Mouse (Mus musculus) embryonic facial prominence, embryonic 14.5 days (tissue): ENCODE results near the gene Cd8b1. TPM values are rescaled to one million over a fixed set of nuclear protein-coding genes. Genes with fewer than 3 reads are reported as not detected.
"Not testable (repeated sequence)": the region's sequence is repeated elsewhere in the genome, so short reads cannot be mapped to it uniquely, and the experiment has no call there.

ENCODE experiments used
- ATAC-seq: fragments of 200-750 bp; cut with Nextera tagmentation; 2 replicates; pipeline ENCODE4 v1.8.0; 2017; ENCODE audit warnings: low read depth, moderate number of reproducible peaks, moderate TSS enrichment
- DNase-seq: peaks from one replicate; pipeline ENCODE4 v3.0.0-alpha.2; 2015; ENCODE audit warnings: low spot score
- H3K27ac ChIP-seq: fragments of 300-500 bp; sonication (generic); replicated peaks from 2 replicates; pipeline ENCODE4 v1.5.1; 2014; ENCODE audit warnings: low read depth, mild to moderate bottlenecking, low read length, moderate library complexity
- H3K27me3 ChIP-seq: fragments of 300-500 bp; sonication (generic); replicated peaks from 2 replicates; pipeline ENCODE4 v1.6.1; 2014; ENCODE audit warnings: low read length; ENCODE audit not compliant: control insufficient read depth, insufficient read depth
- H3K36me3 ChIP-seq: fragments of 300-500 bp; sonication (generic); 2 replicates; pipeline ENCODE4 v1.6.1; 2014; ENCODE audit warnings: low read length, mixed read lengths; ENCODE audit not compliant: control insufficient read depth, insufficient read depth
- H3K4me1 ChIP-seq: fragments of 300-500 bp; sonication (generic); 2 replicates; pipeline ENCODE4 v1.6.1; 2014; ENCODE audit warnings: antibody characterized with exemption, low read length; ENCODE audit not compliant: control insufficient read depth, insufficient read depth
- H3K4me2 ChIP-seq: fragments of 300-500 bp; sonication (generic); 2 replicates; pipeline ENCODE4 v1.6.1; 2014; ENCODE audit warnings: low read depth, mild to moderate bottlenecking, low read length, moderate library complexity, mixed read lengths
- H3K4me3 ChIP-seq: fragments of 300-500 bp; sonication (generic); 2 replicates; pipeline ENCODE4 v1.5.1; 2014; ENCODE audit warnings: low read depth, mild to moderate bottlenecking, low read length
- H3K9ac ChIP-seq: fragments of 300-500 bp; sonication (generic); 2 replicates; pipeline ENCODE4 v1.6.1; 2014; ENCODE audit warnings: low read depth, mild to moderate bottlenecking, low read length, moderate library complexity, mixed read lengths
- H3K9me3 ChIP-seq: fragments of 300-500 bp; sonication (generic); 2 replicates; pipeline ENCODE4 v1.6.1; 2016; ENCODE audit warnings: low read length; ENCODE audit not compliant: control insufficient read depth
- WGBS: fragments of 180-500 bp; shearing (Covaris S2); extraction: QIAGEN DNeasy Blood & Tissue Kit; methylation state at CpG from one replicate; pipeline ENCODE4 v1.1.7; 2014; 5-methylcytosine and 5-hydroxymethylcytosine counted together
- polyA plus RNA-seq: library from polyadenylated mRNA; unstranded; fragments of >200 nt; fragmentation: Nextera tagmentation; extraction: Ambion mirVana; gene quantifications from 2 replicates; pipeline ENCODE4 v1.2.1, GENCODE M21; 2014

Cd8b1 gene
- polyA plus RNA-seq, 1 experiment from 2014 or later, result not detected

DNA sequence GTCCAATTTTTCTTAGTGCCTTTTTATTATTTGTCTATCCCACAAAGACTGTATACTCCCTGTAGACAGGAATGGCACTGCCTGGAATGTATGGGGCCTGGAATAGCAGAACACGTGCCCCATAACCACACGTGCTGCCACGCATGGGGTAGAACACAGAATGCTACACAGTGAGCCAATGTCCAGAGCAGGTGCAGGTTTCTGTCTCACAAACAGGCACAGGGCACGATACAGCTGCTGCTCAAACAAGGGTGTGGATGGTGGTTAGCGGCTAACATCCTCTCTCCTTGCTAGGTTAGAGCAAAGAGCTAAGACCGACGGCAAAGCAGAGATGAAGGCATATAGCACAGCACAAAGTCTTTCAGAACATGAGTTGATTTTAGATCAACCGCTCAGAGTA lies 15.1 kb upstream of the Cd8b1 start:
- Histone ChIP-seq H3K4me1 (no peaks in the 10 kb centered on the region), H3K36me3 (no peaks in the 10 kb centered on the region), H3K27ac (no peak overlapping the region), H3K4me2 (no peak overlapping the region), H3K9me3 (no peaks in the 10 kb centered on the region), H3K27me3 (no peaks in the 10 kb centered on the region), H3K4me3 (no peak overlapping the region), H3K9ac (no peak overlapping the region)
- WGBS, result 87% methylated on average over 8 of the region's 8 CpGs
- no peak for ATAC-seq
- no peak for DNase-seq

DNA sequence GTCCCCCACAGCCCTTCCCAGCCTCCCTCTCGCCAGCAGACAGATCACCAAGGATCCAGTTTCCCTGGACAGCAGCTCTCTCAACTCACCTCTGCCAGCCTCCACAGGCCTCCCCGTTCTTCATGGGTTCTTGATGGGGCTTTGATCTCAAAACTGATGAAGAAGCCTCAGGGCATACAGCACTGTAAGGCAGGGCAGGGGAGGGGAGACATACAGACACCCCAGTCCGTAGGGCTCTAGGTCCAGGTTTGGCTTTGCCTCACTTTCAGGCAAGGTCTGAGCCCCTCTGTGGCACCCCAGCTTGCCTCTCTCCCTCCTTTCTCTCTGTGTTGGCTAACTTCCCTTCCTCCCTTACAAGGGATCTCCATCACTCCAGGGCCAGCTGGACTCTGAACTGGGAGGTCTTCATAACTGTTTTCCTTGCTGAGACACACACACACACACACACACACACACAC lies 733 bp upstream of the Cd8b1 start, which contains the start of gene Smyd1:
Gene Smyd1 (minus strand): TSS at position 408 of the 458 bp plus-strand sequence.
- Histone ChIP-seq H3K9ac (no peak within 1 kb of the TSS), H3K27ac (no peak within 1 kb of the TSS), H3K4me1 (no peaks in the 10 kb centered on the region), H3K9me3 (no peaks in the 10 kb centered on the region), H3K4me3 (no peak within 1 kb of the TSS), H3K27me3 (no peaks in the 10 kb centered on the region), H3K4me2 (no peak within 1 kb of the TSS), H3K36me3 (no peaks in the 10 kb centered on the region)
- DNase-seq (no peak), ATAC-seq (no peak)
- 61% methylated on average over 3 of the region's 3 CpGs for WGBS

DNA sequence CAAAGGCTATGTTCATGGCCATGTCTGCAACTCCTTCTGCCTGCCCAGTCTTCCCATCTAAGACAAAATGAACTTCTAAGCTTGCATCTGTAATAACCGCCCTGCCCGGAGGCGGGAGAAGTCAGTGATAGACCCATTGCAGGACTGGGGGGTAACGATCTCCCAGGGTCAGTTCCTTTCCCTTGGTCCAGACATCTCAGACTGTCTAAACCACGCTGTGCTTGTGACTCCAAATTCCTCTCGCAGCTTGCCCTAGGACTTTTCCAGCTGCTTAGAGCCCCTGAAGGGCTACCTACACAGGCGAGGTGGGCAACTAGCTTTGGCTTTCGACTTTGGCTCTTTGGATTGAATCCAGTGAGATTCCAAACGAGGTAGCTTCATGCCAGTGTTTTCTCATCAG lies 2.2 kb downstream of the Cd8b1 start:
- no peak overlapping the region for H3K4me2 ChIP-seq

DNA sequence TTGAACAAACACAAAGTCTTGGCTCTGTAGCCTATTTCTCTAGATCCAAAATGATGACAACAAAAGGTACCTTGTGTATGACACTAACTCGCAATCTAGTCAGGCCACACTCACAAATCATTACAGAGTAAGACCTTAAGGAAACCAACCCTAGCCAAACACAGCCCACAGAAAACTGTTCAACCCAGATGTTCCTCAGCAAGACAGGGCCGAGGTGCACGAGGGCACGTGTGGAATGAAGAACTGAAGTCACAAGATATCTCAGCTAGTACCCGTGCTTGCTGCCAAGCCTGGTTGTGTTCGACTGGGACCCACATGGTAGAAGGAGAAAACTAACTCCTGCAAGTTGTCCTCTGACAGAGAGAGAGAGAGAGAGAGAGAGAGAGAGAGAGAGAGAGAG lies 7.3 kb downstream of the Cd8b1 start:
- H3K4me3 ChIP-seq, result no peak overlapping the region
- ATAC-seq, result no peak

More for the DNA sequence above, 2.2 kb downstream of the Cd8b1 start:
- H3K27me3 ChIP-seq, result no peaks in the 10 kb centered on the region
- H3K36me3 ChIP-seq, result no peaks in the 10 kb centered on the region
- H3K4me1 ChIP-seq, result no peaks in the 10 kb centered on the region
- H3K9ac ChIP-seq, result no peak overlapping the region
- WGBS, result 84% methylated on average over 9 of the region's 9 CpGs
- no peak overlapping the region for H3K4me3 ChIP-seq
- no peaks in the 10 kb centered on the region for H3K9me3 ChIP-seq
- no peak overlapping the region for H3K27ac ChIP-seq
- DNase-seq, result no peak
- ATAC-seq, result no peak

DNA sequence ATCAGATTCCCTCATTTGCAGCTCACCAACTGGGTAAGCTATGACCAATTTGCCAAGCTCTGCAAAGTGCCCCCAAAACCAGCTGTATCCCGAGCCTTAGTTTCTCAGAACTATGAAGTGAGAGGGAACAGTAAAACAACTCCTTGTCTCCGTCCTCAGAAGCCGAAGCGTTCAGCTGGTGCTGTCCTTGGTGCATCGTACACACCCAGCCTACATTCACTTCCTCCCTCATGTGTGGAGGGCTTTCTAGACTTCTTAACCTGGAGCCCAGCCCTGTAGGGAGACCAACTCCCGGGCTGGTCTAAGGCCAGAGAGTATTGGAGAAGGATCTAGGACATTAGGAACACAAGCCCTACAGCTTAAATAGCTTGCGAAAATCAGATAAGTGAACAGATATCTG lies 7.9 kb downstream of the Cd8b1 start:
- no peaks in the 10 kb centered on the region for H3K4me1 ChIP-seq
- 84% methylated on average over 7 of the region's 7 CpGs for WGBS

More for the DNA sequence above, 7.3 kb downstream of the Cd8b1 start:
- 81% methylated on average over 6 of the region's 6 CpGs for WGBS
- Histone ChIP-seq H3K9me3 (no peaks in the 10 kb centered on the region), H3K27ac (no peak overlapping the region), H3K4me1 (no peaks in the 10 kb centered on the region), H3K27me3 (no peaks in the 10 kb centered on the region), H3K9ac (no peak overlapping the region), H3K4me2 (no peak overlapping the region), H3K36me3 (no peaks in the 10 kb centered on the region)
- no peak for DNase-seq

DNA sequence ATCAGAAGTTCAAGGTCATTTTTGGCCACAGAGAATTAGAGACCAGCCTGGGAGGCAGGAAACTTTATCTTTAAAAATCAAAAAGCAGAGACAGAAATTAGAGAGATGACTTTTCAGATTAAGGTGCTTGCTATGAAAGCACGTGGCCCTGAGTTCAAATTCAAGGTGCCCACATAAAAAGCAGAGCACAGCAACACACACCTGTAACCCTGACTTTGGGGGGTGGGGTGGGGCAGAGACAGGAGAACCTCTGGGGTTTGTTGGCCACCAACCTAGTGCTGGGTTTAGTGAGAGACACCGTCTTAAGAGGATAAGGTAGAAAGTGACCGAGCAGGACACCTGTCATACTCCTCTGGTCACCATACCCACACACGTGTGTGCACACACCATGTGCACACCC lies 8.9 kb downstream of the Cd8b1 start:
- not testable (repeated sequence) for ATAC-seq, H3K36me3 ChIP-seq, H3K4me2 ChIP-seq, H3K27me3 ChIP-seq, H3K4me1 ChIP-seq, H3K9ac ChIP-seq, H3K9me3 ChIP-seq, H3K4me3 ChIP-seq, DNase-seq, H3K27ac ChIP-seq
- 76% methylated on average over 1 of the region's 4 CpGs for WGBS

More for the DNA sequence above, 7.9 kb downstream of the Cd8b1 start:
- no peak for ATAC-seq
- Histone ChIP-seq H3K36me3 (no peaks in the 10 kb centered on the region), H3K27ac (no peak overlapping the region), H3K4me2 (no peak overlapping the region), H3K9ac (no peak overlapping the region), H3K4me3 (no peak overlapping the region), H3K27me3 (no peaks in the 10 kb centered on the region), H3K9me3 (no peaks in the 10 kb centered on the region)
- no peak for DNase-seq

DNA sequence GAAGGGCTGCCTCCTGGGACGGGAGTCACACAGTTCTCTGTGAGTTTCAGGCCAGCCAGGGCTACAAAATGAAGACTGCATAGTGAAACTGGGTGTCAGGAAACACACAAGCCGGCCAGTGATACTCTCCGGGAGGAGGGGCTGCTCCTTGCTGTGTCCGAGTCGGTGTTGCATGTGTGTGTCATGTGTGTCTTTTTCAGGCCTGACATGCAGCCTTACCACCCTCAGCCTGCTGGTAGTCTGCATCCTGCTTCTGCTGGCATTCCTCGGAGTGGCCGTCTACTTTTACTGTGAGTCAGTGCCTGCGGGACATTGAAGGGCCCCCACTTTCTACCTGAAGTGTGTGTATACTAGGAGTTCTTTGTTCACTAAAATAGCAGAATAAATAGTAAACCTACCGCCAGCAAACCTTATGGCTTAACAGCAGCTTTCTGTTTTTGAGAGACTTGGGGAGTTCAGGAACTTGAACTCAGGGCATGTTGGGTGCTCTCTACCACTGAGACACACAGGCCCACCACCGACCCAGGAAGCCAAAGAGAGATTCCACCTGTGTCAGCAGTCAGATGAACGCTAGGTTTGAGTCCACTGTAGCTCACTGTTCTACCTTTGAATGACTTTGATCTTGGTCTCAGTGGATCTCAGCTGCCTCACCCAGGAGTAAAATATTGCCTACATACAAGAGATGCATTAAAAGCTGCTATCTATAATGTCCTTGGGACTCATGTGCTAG lies 9.8 kb downstream of the Cd8b1 start:
- WGBS, result 75% methylated on average over 11 of the region's 11 CpGs
- DNase-seq (no peak), ATAC-seq (no peak)
- no peaks in the 10 kb centered on the region for H3K36me3 ChIP-seq
- no peak overlapping the region for H3K27ac ChIP-seq
- H3K4me1 ChIP-seq, result no peaks in the 10 kb centered on the region
- H3K9me3 ChIP-seq, result no peaks in the 10 kb centered on the region
- H3K9ac ChIP-seq, result no peak overlapping the region
- no peak overlapping the region for H3K4me2 ChIP-seq
- no peak overlapping the region for H3K4me3 ChIP-seq
- H3K27me3 ChIP-seq, result no peaks in the 10 kb centered on the region

DNA sequence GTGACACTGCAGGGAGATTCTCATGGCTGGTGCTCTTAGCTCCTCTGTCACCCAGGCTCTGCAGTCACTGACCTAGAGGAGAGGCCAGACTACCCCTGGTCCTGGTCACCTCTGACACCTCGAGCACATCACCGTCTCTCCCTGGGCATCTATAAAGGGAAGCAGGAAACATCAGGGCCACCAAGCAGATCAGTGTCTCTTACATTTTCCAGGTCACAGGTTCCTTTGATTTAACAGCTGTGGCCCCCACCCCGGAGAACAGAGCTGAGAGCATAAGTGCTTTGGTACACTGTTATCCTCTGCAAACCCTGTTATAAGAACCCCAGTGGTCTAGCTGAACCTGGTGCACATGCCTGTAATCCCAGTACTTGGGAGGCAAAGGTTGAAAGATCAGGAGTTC lies 10.4 kb downstream of the Cd8b1 start:
- Histone ChIP-seq H3K4me3 (no peak overlapping the region), H3K27me3 (no peaks in the 10 kb centered on the region), H3K27ac (no peak overlapping the region), H3K4me2 (no peak overlapping the region), H3K36me3 (no peaks in the 10 kb centered on the region), H3K9ac (no peak overlapping the region), H3K9me3 (no peaks in the 10 kb centered on the region), H3K4me1 (no peaks in the 10 kb centered on the region)
- DNase-seq (no peak), ATAC-seq (no peak)
- 89% methylated on average over 3 of the region's 3 CpGs for WGBS
